Mouse (Mus musculus) regulatory T cell (primary cell): ENCODE results near the gene Efcab14.

Experiments
- in situ Hi-C: fragments of 300-600 bp; cut with MboI, MseI; formaldehyde crosslinking; loops from one replicate; pipeline ENCODE4 v1.15.1; 2025; ENCODE audit warnings: high pct_unique_total_duplicates

The Efcab14 gene

GRCm38 (mm10) chr4:115775056-115775455 is 37.5 kb downstream of the Efcab14 start:
- in situ Hi-C loops: no loop called here

GRCm38 (mm10) chr4:115777627-115778026 is 40.1 kb downstream of the Efcab14 start:
- in situ Hi-C loops: no loop called here

- in situ Hi-C loops: loop anchor here (5.0 kb wide), 2 partner anchors 38 to 52 kb away; no protein-coding TSS in a partner anchor
Measured at GRCm38 (mm10) chr4:115780269-115780668, 42.7 kb downstream of the Efcab14 start.

- in situ Hi-C loops: loop anchor here (5.0 kb wide), 2 partner anchors 39 to 51 kb away; no protein-coding TSS in a partner anchor
Measured at GRCm38 (mm10) chr4:115780918-115781317, 43.4 kb downstream of the Efcab14 start, which contains the start of gene Tex38. TSS of gene Tex38 (minus strand) at chr4:115781018.

- in situ Hi-C loops: loop anchor here (5.0 kb wide), 2 partner anchors 40 to 50 kb away; no protein-coding TSS in a partner anchor
Measured at GRCm38 (mm10) chr4:115782026-115782805, 44.7 kb downstream of the Efcab14 start.

GRCm38 (mm10) chr4:115784769-115785510 is 47.4 kb downstream of the Efcab14 start, which contains the start of gene Atpaf1:
TSS of gene Atpaf1 (plus strand) at chr4:115784812.
- in situ Hi-C loops: loop anchor here (5.0 kb wide), 2 partner anchors 43 to 47 kb away; no protein-coding TSS in a partner anchor

- in situ Hi-C loops: no loop called here
Measured at GRCm38 (mm10) chr4:115785511-115786034, 48.0 kb downstream of the Efcab14 start.

GRCm38 (mm10) chr4:115790864-115791263 is 53.3 kb downstream of the Efcab14 start:
- in situ Hi-C loops: no loop called here

GRCm38 (mm10) chr4:115795360-115795759 is 57.8 kb downstream of the Efcab14 start:
- in situ Hi-C loops: no loop called here

- in situ Hi-C loops: no loop called here
Measured at GRCm38 (mm10) chr4:115799981-115800380, 62.4 kb downstream of the Efcab14 start.

GRCm38 (mm10) chr4:115812326-115812725 is 74.8 kb downstream of the Efcab14 start:
- in situ Hi-C loops: loop anchor here (5.0 kb wide), 1 partner anchor 50 kb away; no protein-coding TSS in a partner anchor

- in situ Hi-C loops: no loop called here
Measured at GRCm38 (mm10) chr4:115815606-115816005, 78.1 kb downstream of the Efcab14 start.

- in situ Hi-C loops: no loop called here
Measured at GRCm38 (mm10) chr4:115820199-115820598, 82.7 kb downstream of the Efcab14 start.

GRCm38 (mm10) chr4:115820944-115821343 is 83.4 kb downstream of the Efcab14 start:
- in situ Hi-C loops: no loop called here

GRCm38 (mm10) chr4:115821431-115821830 is 83.9 kb downstream of the Efcab14 start:
- in situ Hi-C loops: no loop called here

GRCm38 (mm10) chr4:115821928-115822327 is 84.4 kb downstream of the Efcab14 start:
- in situ Hi-C loops: no loop called here

GRCm38 (mm10) chr4:115824178-115824577 is 86.6 kb downstream of the Efcab14 start:
- in situ Hi-C loops: no loop called here

- in situ Hi-C loops: no loop called here
Measured at GRCm38 (mm10) chr4:115825271-115825670, 87.7 kb downstream of the Efcab14 start.
